Mouse (Mus musculus): Measurements from ENCODE around the gene Rpl35a.
"Not testable (repeated sequence)": the region's sequence is repeated elsewhere in the genome, so short reads cannot be mapped to it uniquely, and the experiment has no call there.

Gene Rpl35a

GRCm38 (mm10) chr16:33055655-33056054, 598 bp upstream of the Rpl35a start:
- DNase-seq (ENCODE audit: low spot score in 2 of 2), result no peak

GRCm38 (mm10) chr16:33056786-33057185, 533 bp downstream of the Rpl35a start:
- DNase-seq (ENCODE audit: low spot score in 2 of 2), result no peak

GRCm38 (mm10) chr16:33058033-33058432, 1.8 kb downstream of the Rpl35a start:
- no peak for DNase-seq (ENCODE audit: low spot score in 2 of 2)

GRCm38 (mm10) chr16:33058656-33059055, 2.4 kb downstream of the Rpl35a start:
- DNase-seq (ENCODE audit: low spot score in 2 of 2), result not testable (repeated sequence)

GRCm38 (mm10) chr16:33059471-33059870, 3.2 kb downstream of the Rpl35a start:
- DNase-seq (ENCODE audit: low spot score in 2 of 2), result no peak

- no peak for DNase-seq (ENCODE audit: low spot score in 2 of 2)
These were observed 4.7 kb downstream of the Rpl35a start for GRCm38 (mm10) chr16:33060926-33061325.

- DNase-seq (ENCODE audit: low spot score in 2 of 2), result no peak
These were observed 5.1 kb downstream of the Rpl35a start for GRCm38 (mm10) chr16:33061400-33061799.

GRCm38 (mm10) chr16:33062024-33062681, 5.9 kb downstream of the Rpl35a start, which contains the start of gene Lmln:
TSS of gene Lmln (plus strand) at chr16:33062521.
- DNase-seq (ENCODE audit: low spot score in 2 of 2), result peak; percentile 70 to 87

GRCm38 (mm10) chr16:33062682-33063131, 6.5 kb downstream of the Rpl35a start:
- DNase-seq (ENCODE audit: low spot score in 2 of 2), result peak in 1 of 2 experiments; percentile 69

- no peak for DNase-seq (ENCODE audit: low spot score in 2 of 2)
These were observed 7.0 kb downstream of the Rpl35a start for GRCm38 (mm10) chr16:33063267-33063666.

- no peak for DNase-seq (ENCODE audit: low spot score in 2 of 2)
These were observed 8.4 kb downstream of the Rpl35a start for GRCm38 (mm10) chr16:33064636-33065035.

GRCm38 (mm10) chr16:33070928-33071327, 14.7 kb downstream of the Rpl35a start:
- no peak for DNase-seq (ENCODE audit: low spot score in 2 of 2)

GRCm38 (mm10) chr16:33072871-33073557, 16.8 kb downstream of the Rpl35a start:
- no peak for DNase-seq (ENCODE audit: low spot score in 2 of 2)

GRCm38 (mm10) chr16:33074967-33075366, 18.7 kb downstream of the Rpl35a start:
- no peak for DNase-seq (ENCODE audit: low spot score in 2 of 2)

GRCm38 (mm10) chr16:33076078-33076477, 19.8 kb downstream of the Rpl35a start:
- DNase-seq (ENCODE audit: low spot score in 2 of 2), result no peak

GRCm38 (mm10) chr16:33077069-33077627, 20.9 kb downstream of the Rpl35a start:
- DNase-seq (ENCODE audit: low spot score in 2 of 2), result no peak

- no peak for DNase-seq (ENCODE audit: low spot score in 2 of 2)
These were observed 23.8 kb downstream of the Rpl35a start for GRCm38 (mm10) chr16:33080063-33080462.

GRCm38 (mm10) chr16:33082951-33083350, 26.7 kb downstream of the Rpl35a start:
- no peak for DNase-seq (ENCODE audit: low spot score in 2 of 2)

GRCm38 (mm10) chr16:33083996-33084395, 27.7 kb downstream of the Rpl35a start:
- no peak for DNase-seq (ENCODE audit: low spot score in 2 of 2)

GRCm38 (mm10) chr16:33085666-33086065, 29.4 kb downstream of the Rpl35a start:
- DNase-seq (ENCODE audit: low spot score in 2 of 2), result no peak
